Mouse (Mus musculus) neural tube, embryonic 14.5 days (tissue): ENCODE results near the gene Aqp6. TPM values are rescaled to one million over a fixed set of nuclear protein-coding genes. Genes with fewer than 3 reads are reported as not detected.
A peak's percentile ranks its signal among the peaks of the same experiment; 100 is the strongest.

ENCODE experiments used
- ATAC-seq: fragments of 200-750 bp; cut with Nextera tagmentation; 2 replicates; pipeline ENCODE4 v1.8.0; 2017; ENCODE audit warnings: low read depth, mild to moderate bottlenecking, moderate TSS enrichment, moderate library complexity
- H3K27ac ChIP-seq: fragments of 300-500 bp; sonication (generic); 2 replicates; pipeline ENCODE4 v1.5.1; 2014; ENCODE audit warnings: low read depth, mild to moderate bottlenecking, control low read depth, low read length, moderate library complexity, mixed read lengths
- H3K27me3 ChIP-seq: fragments of 300-500 bp; sonication (generic); 2 replicates; pipeline ENCODE4 v1.6.1; 2014; ENCODE audit warnings: low read length; ENCODE audit not compliant: control insufficient read depth, insufficient read depth
- H3K36me3 ChIP-seq: fragments of 300-500 bp; sonication (generic); 2 replicates; pipeline ENCODE4 v1.6.1; 2014; ENCODE audit warnings: low read length, mixed read lengths; ENCODE audit not compliant: control insufficient read depth, insufficient read depth
- H3K4me1 ChIP-seq: fragments of 300-500 bp; sonication (generic); 2 replicates; pipeline ENCODE4 v1.6.1; 2014; ENCODE audit warnings: low read length; ENCODE audit not compliant: control insufficient read depth, insufficient read depth
- H3K4me2 ChIP-seq: fragments of 300-500 bp; sonication (generic); 2 replicates; pipeline ENCODE4 v1.6.1; 2014; ENCODE audit warnings: mild to moderate bottlenecking, low read depth, low read length, control low read depth
- H3K4me3 ChIP-seq: fragments of 300-500 bp; sonication (generic); 2 replicates; pipeline ENCODE4 v1.5.1; 2014; ENCODE audit warnings: low read depth, low read length, control low read depth, mixed read lengths
- H3K9ac ChIP-seq: fragments of 300-500 bp; sonication (generic); replicated peaks from 2 replicates; pipeline ENCODE4 v1.6.1; 2014; ENCODE audit warnings: low read depth, mild to moderate bottlenecking, control low read depth, low read length, mixed read lengths
- H3K9me3 ChIP-seq: fragments of 300-500 bp; sonication (generic); 2 replicates; pipeline ENCODE4 v1.6.1; 2016; ENCODE audit warnings: low read length; ENCODE audit not compliant: control insufficient read depth
- WGBS: fragments of 180-500 bp; shearing (Covaris S2); extraction: QIAGEN DNeasy Blood & Tissue Kit; methylation state at CpG from one replicate; pipeline ENCODE4 v1.1.7; 2014; 5-methylcytosine and 5-hydroxymethylcytosine counted together
- polyA plus RNA-seq: library from polyadenylated mRNA; unstranded; fragments of >200 nt; fragmentation: Nextera tagmentation; extraction: Ambion mirVana; gene quantifications from 2 replicates; pipeline ENCODE4 v1.2.1, GENCODE M21; 2014

Aqp6 gene
- polyA plus RNA-seq, 1 experiment from 2014 or later: 1.6 TPM

- no peak for ATAC-seq
- Histone ChIP-seq H3K9me3 (no peaks in the 10 kb centered on the region), H3K27me3 (peaks cover 36% of the 10 kb centered on the region), H3K4me2 (no peak overlapping the region), H3K4me1 (0 out of 2 replicates have a peak, but pooled peaks cover 4% of the 10 kb centered on the region), H3K36me3 (no peaks in the 10 kb centered on the region), H3K9ac (no peak overlapping the region), H3K4me3 (no peak overlapping the region), H3K27ac (no peak overlapping the region)
- 81% methylated on average over 5 of the region's 5 CpGs for WGBS
Measured at GRCm38 (mm10) chr15:99592877-99593276, 8.3 kb upstream of the Aqp6 start.

GRCm38 (mm10) chr15:99594951-99595350, 6.2 kb upstream of the Aqp6 start:
- Histone ChIP-seq H3K9me3 (no peaks in the 10 kb centered on the region), H3K27me3 (peaks cover 22% of the 10 kb centered on the region), H3K27ac (no peak overlapping the region), H3K4me3 (no peak overlapping the region), H3K4me2 (no peak overlapping the region), H3K9ac (no peak overlapping the region), H3K4me1 (0 out of 2 replicates have a peak, but pooled peaks cover 4% of the 10 kb centered on the region), H3K36me3 (no peaks in the 10 kb centered on the region)
- ATAC-seq: no peak
- WGBS: 84% methylated on average over 10 of the region's 10 CpGs

GRCm38 (mm10) chr15:99596056-99596687, 5.0 kb upstream of the Aqp6 start:
- peak; percentile 86 for ATAC-seq
- no peaks in the 10 kb centered on the region for H3K36me3 ChIP-seq
- H3K27ac ChIP-seq: no peak overlapping the region; the same call in 1 of the 2 replicates
- 0 out of 2 replicates have a peak, but pooled peaks cover 2% of the 10 kb centered on the region for H3K4me1 ChIP-seq
- H3K4me3 ChIP-seq: no peak overlapping the region
- H3K4me2 ChIP-seq: no peak overlapping the region
- peaks cover 15% of the 10 kb centered on the region for H3K27me3 ChIP-seq
- 1% methylated on average over 7 of the region's 7 CpGs for WGBS
- peak overlapping the region; percentile 25; the same call in 1 of the 2 replicates for H3K9ac ChIP-seq
- H3K9me3 ChIP-seq: no peaks in the 10 kb centered on the region

- Histone ChIP-seq H3K4me2 (no peak overlapping the region), H3K4me1 (0 out of 2 replicates have a peak, but pooled peaks cover 2% of the 10 kb centered on the region), H3K27ac (peak overlapping the region; percentile 23; the same call in 1 of the 2 replicates), H3K9me3 (no peaks in the 10 kb centered on the region), H3K4me3 (no peak overlapping the region), H3K36me3 (no peaks in the 10 kb centered on the region), H3K9ac (no peak overlapping the region), H3K27me3 (peaks cover 12% of the 10 kb centered on the region)
- ATAC-seq: no peak
- 69% methylated on average over 7 of the region's 7 CpGs for WGBS
Measured at GRCm38 (mm10) chr15:99596841-99597240, 4.4 kb upstream of the Aqp6 start.

GRCm38 (mm10) chr15:99597596-99597995, 3.6 kb upstream of the Aqp6 start:
- WGBS: 63% methylated on average over 8 of the region's 8 CpGs
- no peak overlapping the region for H3K4me3 ChIP-seq
- 0 out of 2 replicates have a peak, but pooled peaks cover 2% of the 10 kb centered on the region for H3K4me1 ChIP-seq
- no peak overlapping the region for H3K4me2 ChIP-seq
- no peak overlapping the region for H3K27ac ChIP-seq
- H3K27me3 ChIP-seq: peaks cover 12% of the 10 kb centered on the region
- no peak for ATAC-seq
- no peaks in the 10 kb centered on the region for H3K9me3 ChIP-seq
- no peaks in the 10 kb centered on the region for H3K36me3 ChIP-seq
- H3K9ac ChIP-seq: no peak overlapping the region

- Histone ChIP-seq H3K9me3 (no peaks in the 10 kb centered on the region), H3K4me2 (no peak overlapping the region), H3K27ac (peak overlapping the region; percentile 10; the same call in 1 of the 2 replicates), H3K36me3 (no peaks in the 10 kb centered on the region), H3K4me3 (no peak overlapping the region), H3K9ac (no peak overlapping the region), H3K4me1 (0 out of 2 replicates have a peak, but pooled peaks cover 2% of the 10 kb centered on the region), H3K27me3 (peaks cover 4% of the 10 kb centered on the region)
- WGBS: 37% methylated on average over 17 of the region's 17 CpGs
- ATAC-seq: no peak
Measured at GRCm38 (mm10) chr15:99599245-99600070, 1.7 kb upstream of the Aqp6 start.

- Histone ChIP-seq H3K9me3 (no peaks in the 10 kb centered on the region), H3K4me2 (no peak overlapping the region), H3K27ac (peak overlapping the region; percentile 46), H3K27me3 (no peaks in the 10 kb centered on the region; the same call in 1 of the 2 replicates), H3K36me3 (no peaks in the 10 kb centered on the region), H3K4me3 (no peak overlapping the region), H3K9ac (no peak overlapping the region), H3K4me1 (peaks cover 7% of the 10 kb centered on the region; the same call in 1 of the 2 replicates)
- WGBS: 9% methylated on average over 4 of the region's 5 CpGs
- ATAC-seq: no peak
Measured at GRCm38 (mm10) chr15:99601823-99602120, 572 bp downstream of the Aqp6 start.

- Histone ChIP-seq H3K4me2 (no peak overlapping the region), H3K4me3 (no peak overlapping the region), H3K9ac (no peak overlapping the region), H3K27ac (peak overlapping the region; percentile 53; the same call in 1 of the 2 replicates), H3K36me3 (no peaks in the 10 kb centered on the region), H3K9me3 (no peaks in the 10 kb centered on the region), H3K4me1 (peaks cover 7% of the 10 kb centered on the region), H3K27me3 (no peaks in the 10 kb centered on the region; the same call in 1 of the 2 replicates)
- 65% methylated on average over 17 of the region's 17 CpGs for WGBS
- ATAC-seq: no peak
Measured at GRCm38 (mm10) chr15:99602206-99602820, 1.1 kb downstream of the Aqp6 start.
